Mouse (Mus musculus) left cerebral cortex, adult 11 months (tissue): ENCODE results near the gene Tbxa2r.

Experiments used
- DNase-seq: peaks from one replicate; pipeline ENCODE4 v3.0.0; 2022; ENCODE audit warnings: low spot score

Tbxa2r gene

DNA sequence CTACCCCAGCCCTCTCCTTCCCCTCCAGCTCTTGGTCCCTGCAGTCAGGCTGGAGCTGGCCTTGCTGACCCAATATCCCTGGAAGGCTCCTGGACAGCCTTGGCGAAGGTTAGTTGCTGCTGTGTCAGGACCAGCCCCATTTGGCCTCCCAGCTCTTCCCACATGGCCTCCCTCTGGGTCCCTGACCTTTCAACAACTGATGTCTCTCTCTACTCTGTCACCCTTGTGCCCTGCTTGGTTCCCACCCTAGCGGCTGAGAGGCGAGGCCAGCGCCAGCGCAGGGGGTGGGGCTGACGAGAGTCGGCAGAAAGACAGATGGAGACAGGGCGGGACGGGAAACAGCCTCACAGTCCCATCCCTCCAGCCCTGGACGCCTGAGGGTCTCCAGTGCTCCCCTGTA lies at the start of gene Tbxa2r:
TSS of gene Tbxa2r (plus strand) at position 346 of the 400 bp plus-strand sequence.
- DNase-seq = no peak

DNA sequence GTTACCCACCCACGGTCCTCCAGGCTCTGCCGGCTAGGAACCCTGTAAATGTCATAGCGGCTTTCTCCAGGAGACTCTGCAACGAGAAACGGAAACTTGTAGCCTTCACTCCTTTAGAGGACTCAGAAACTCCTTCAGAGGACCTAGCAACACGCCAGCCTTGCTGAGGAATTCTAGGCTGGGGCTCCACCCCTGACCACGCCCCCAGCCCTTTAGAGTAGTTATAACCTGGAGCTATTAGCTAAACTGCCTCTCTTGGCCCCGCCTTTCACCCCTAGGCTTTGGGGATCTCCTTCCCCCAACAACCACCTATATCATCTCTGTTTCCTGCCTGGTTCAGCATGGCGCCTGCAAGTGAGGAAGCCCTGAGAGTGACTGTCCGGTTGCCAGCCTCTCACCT lies 49.0 kb upstream of the Tbxa2r start:
- DNase-seq = no peak

DNA sequence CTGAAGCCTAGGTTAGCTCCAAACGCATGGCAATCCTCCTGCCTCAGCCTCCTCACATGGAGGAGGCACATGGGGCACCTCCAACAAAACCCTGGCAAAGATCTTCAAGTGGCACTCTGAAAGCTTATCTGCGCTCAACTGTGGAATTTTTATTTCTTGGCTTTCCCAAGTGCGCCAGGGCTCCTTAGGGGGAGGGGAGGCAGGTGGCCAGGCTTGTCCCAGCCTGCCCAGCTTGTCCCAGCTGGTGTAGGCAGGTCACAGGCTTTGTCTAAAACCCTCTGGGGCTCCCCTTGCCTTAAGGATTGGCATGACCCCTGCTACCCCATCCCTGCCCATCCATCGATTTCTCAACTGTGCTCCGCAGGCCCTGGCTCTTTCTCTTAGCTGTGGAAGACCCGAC lies 44.3 kb upstream of the Tbxa2r start:
- DNase-seq = no peak

- DNase-seq = no peak
Measured at GRCm38 (mm10) chr10:81284719-81285118, 43.8 kb upstream of the Tbxa2r start.

DNA sequence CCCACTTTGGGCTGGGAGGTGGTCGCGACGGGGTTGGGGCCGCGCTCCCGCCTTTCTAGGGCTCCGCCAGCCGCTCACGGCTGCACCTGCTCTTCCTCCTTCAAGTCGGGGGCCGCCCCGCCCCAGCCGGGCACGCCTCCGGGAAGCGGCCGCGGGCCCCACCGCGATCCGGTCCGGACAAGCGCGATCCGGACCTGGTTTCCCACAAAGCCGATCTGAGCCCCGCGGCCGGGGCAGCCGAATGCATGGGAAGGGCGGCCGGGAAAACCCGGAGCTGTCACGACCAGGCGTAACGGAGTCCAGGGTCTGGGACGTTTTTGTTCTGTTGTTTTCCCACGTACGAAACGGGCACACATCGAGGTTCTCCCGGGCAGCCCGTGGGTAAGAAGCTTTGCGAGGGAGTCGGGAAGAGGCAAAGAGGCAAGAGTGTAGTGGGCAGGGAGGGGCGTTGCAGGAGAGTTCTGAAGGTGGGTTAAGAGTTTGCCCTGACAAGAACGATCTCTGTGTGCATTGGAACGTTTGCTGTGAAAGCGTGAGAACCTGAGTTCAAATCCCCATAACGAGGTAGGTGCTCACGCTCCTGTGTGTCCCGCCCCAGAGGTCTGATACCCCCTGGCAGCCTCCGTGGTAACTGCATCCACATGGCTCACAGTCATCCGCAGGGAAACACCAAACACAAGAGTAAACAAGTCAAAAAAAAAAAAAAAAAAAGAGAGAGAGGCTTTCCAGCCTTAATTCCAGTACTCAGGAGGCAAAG lies 42.7 kb upstream of the Tbxa2r start:
- DNase-seq = no peak

- no peak for DNase-seq
Measured at GRCm38 (mm10) chr10:81286586-81286985, 41.9 kb upstream of the Tbxa2r start.

- no peak for DNase-seq
Measured at GRCm38 (mm10) chr10:81287513-81288157, 40.9 kb upstream of the Tbxa2r start.

DNA sequence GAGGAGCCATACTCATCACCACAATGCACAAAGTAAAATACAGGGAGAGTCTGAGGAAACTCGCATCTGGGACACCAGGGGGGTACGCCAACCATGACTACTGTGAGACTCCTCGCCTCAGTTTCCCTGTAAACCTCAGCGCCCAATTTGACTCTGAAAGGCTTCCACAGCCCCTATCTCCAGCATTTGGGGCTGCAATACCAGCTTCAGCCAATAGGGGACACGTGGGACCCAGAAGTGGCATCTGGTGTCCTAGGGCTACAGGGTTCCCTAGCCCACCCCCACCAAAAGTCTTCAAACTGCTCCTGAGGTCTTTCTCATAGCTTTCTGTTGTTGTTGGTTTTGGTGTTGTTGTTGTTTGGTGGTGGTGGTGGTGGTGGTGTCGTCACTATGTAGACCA lies 39.9 kb upstream of the Tbxa2r start:
- no peak for DNase-seq

DNA sequence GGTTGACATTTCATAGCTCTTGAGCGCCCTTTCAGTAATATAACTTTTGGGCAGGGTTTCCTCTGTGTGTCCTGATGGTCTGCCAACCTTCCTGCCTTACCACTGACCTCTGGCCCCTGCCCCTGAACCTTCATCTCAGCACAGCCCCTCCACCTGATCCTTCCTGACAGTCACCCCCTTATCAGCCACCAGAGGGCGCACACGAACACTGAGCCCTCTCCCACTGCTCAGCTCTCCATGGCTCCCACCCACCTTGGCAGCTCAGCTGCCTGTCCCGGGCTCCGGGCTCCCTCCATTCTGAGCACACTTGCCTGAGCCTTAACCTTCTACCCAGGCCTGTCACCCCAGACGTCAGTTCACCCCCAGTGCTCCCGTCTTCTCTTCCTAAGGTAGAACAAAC lies 39.3 kb upstream of the Tbxa2r start:
- no peak for DNase-seq

GRCm38 (mm10) chr10:81289811-81290210 lies 38.7 kb upstream of the Tbxa2r start:
- DNase-seq = no peak

DNA sequence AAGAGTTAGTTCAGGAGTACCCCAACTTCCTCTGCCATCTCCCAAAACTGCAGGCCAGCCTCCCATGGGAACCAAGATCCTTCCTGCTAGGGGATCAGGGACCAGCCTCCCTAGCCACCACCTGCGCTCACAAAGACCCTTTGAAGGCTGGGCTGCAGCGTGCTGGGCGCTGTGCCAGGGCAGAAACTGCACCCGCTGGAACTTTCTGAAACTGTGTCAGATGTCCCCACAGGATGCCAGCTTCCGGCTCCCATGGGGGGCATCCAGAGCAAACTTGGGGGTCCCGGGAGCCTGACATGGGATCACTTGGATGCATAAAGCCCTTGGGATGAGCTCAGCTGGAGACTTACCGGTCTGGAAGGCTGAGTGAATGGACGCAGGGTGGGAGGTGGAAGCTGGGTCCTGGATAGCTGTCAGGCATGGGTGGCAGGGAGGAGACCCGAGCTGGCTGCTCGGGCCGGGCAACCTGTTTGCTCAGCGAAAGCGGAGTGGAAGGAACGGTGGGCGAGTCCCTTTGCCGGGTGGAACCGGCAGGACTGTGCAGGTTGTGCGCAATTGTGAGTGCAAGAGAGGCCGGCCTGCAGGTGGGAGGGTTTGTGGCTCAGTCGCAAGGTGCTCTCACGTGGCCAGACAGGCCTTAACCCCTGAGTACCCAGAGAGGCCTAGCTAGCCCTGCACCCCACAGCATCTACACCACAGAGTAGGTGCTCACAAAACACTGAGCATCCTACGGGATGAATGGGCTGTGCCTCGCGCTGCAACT lies 37.7 kb upstream of the Tbxa2r start:
- no peak for DNase-seq

GRCm38 (mm10) chr10:81291511-81292104 lies 36.9 kb upstream of the Tbxa2r start, which contains the start of gene Tjp3:
Gene Tjp3, minus strand, starts transcription at chr10:81291581.
- no peak for DNase-seq

DNA sequence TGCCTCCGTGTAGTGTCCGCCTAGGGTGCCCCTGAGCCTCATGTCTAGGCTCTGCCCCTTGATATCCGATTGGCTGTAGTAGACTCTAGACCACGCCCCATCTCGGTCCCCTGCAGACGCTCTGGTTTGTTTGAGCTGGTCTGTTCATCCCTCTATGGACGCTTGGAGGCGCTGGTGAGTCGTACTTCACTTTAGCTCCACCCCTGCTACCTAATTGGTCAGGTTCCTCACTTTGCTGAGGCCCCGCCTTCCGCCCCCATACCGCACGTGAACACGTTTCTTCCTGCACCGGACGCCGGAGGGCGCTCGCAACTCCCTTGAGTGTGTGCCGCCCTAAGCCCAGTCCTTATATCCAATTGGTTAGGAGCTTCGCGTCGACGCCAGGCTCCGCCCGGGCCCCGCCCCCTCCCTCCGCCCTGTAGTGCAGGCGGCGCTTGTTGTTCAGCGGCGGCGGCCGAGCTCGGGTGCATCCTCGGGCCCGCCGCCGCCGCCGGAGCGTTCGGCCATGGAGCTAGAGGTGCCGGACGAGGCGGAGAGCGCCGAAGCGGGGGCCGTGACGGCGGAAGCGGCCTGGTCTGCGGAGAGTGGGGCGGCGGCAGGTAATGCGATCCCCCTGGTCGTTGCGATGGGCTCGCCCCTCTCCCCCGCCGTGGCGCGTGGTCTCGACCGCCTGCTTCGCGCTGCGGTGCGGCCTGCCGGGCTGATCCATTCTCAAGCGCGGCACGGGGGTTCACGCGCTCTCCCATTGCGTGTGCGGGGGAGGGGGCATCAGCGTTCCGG lies 35.8 kb upstream of the Tbxa2r start, which contains the start of gene Pip5k1c:
TSS of gene Pip5k1c (plus strand) at position 410 of the 780 bp plus-strand sequence.
- DNase-seq = peak; percentile 100

DNA sequence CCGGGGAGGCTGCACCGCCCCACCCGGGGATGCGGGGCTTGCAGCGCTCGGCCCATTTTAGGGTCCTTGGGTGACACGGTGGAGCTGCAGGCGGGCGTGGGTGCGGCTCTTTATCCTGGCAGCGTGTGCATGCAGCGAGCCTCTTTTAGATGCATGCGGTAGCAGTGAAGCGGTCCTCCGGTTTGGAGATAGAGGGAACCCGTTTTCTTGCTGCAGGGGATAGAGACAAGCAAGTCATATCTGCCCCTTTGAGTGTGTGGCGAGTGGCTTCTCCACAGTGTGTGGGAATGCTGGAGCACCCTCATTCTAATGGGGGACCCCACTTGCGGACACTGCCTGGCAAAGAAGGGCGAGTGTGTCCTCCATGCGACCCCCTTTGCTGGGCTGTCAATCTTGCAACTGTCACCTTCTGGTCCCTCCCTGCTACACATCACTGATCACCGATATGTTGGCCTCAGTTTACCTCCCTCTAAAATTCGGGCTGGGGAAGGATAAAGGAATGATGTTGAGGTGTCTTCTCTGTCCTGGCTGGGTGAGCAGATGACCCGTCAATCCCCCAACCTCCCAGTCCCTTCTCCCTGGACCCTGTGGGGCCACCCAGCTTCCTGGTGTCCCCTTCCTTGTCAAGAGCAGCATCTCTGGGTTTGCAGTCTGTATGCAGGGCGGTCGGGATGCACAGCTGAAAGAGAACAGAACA lies 35.0 kb upstream of the Tbxa2r start:
- DNase-seq = no peak

GRCm38 (mm10) chr10:81294442-81294841 lies 34.1 kb upstream of the Tbxa2r start:
- no peak for DNase-seq

GRCm38 (mm10) chr10:81295185-81295584 lies 33.3 kb upstream of the Tbxa2r start:
- DNase-seq = no peak

GRCm38 (mm10) chr10:81297246-81297645 lies 31.3 kb upstream of the Tbxa2r start:
- no peak for DNase-seq

GRCm38 (mm10) chr10:81297845-81298244 lies 30.7 kb upstream of the Tbxa2r start:
- DNase-seq = no peak

- DNase-seq = no peak
Measured at GRCm38 (mm10) chr10:81298369-81299100, 30.0 kb upstream of the Tbxa2r start.
